Mouse (Mus musculus) forebrain, embryonic 10.5 days (tissue): Measurements from ENCODE around the gene Zfp777. TPM values are rescaled to one million over a fixed set of nuclear protein-coding genes. Genes with fewer than 3 reads are reported as not detected.

Experiments
- DNase-seq: peaks from one replicate; pipeline ENCODE4 v3.0.0-alpha.2; 2017; ENCODE audit warnings: low spot score; ENCODE audit errors: extremely low spot score
- H3K27ac ChIP-seq: fragments of 300-500 bp; sonication (generic); 2 replicates; pipeline ENCODE4 v1.5.1; 2016; ENCODE audit warnings: mild to moderate bottlenecking
- H3K27me3 ChIP-seq: fragments of 300-500 bp; sonication (generic); 2 replicates; pipeline ENCODE4 v1.6.1; 2016; ENCODE audit warnings: mild to moderate bottlenecking; ENCODE audit not compliant: poor library complexity, severe bottlenecking
- H3K36me3 ChIP-seq: fragments of 300-500 bp; sonication (generic); replicated peaks from 2 replicates; pipeline ENCODE4 v1.6.1; 2016; ENCODE audit warnings: mild to moderate bottlenecking, moderate library complexity
- H3K4me1 ChIP-seq: fragments of 300-500 bp; sonication (generic); 2 replicates; pipeline ENCODE4 v1.6.1; 2016
- H3K4me3 ChIP-seq: fragments of 300-500 bp; sonication (generic); 2 replicates; pipeline ENCODE4 v1.5.1; 2016; ENCODE audit warnings: mild to moderate bottlenecking, moderate library complexity
- H3K9me3 ChIP-seq: fragments of 300-500 bp; sonication (generic); 2 replicates; pipeline ENCODE4 v1.6.1; 2016; ENCODE audit warnings: mild to moderate bottlenecking, moderate library complexity
- WGBS: fragments of 180-500 bp; shearing (Covaris S2); methylation state at CpG from one replicate; pipeline ENCODE4 v1.1.7; 2016; 5-methylcytosine and 5-hydroxymethylcytosine counted together
- microRNA-seq: library from miRNA; unstranded; fragments of <30 nt; microRNA quantifications from one replicate; pipeline ENCODE4, GENCODE M21; 2017
- polyA plus RNA-seq: library from polyadenylated mRNA; unstranded; fragments of >200 nt; fragmentation: Nextera tagmentation; extraction: Ambion mirVana; gene quantifications from 2 replicates; pipeline ENCODE4 v1.2.1, GENCODE M21; 2016

Zfp777 gene
- polyA plus RNA-seq, 1 experiment from 2014 or later, result 10.0 TPM

GRCm38 (mm10) chr6:48021678-48022077 lies 27.0 kb downstream of the Zfp777 start:
- Histone ChIP-seq H3K9me3 (peaks cover 17% of the 10 kb centered on the region), H3K36me3 (peaks cover 57% of the 10 kb centered on the region), H3K27me3 (peaks cover 16% of the 10 kb centered on the region)

GRCm38 (mm10) chr6:48020006-48020405 lies 28.7 kb downstream of the Zfp777 start:
- peaks cover 40% of the 10 kb centered on the region for H3K36me3 ChIP-seq
- 65% methylated on average over 2 of the region's 2 CpGs for WGBS
- peaks cover 21% of the 10 kb centered on the region for H3K4me1 ChIP-seq
- no peak overlapping the region for H3K27ac ChIP-seq
- no peak overlapping the region for H3K4me3 ChIP-seq
- peaks cover 10% of the 10 kb centered on the region for H3K9me3 ChIP-seq
- H3K27me3 ChIP-seq, result peaks cover 9% of the 10 kb centered on the region
- DNase-seq, result no peak

More at GRCm38 (mm10) chr6:48021678-48022077, 27.0 kb downstream of the Zfp777 start:
- Histone ChIP-seq H3K4me1 (peaks cover 13% of the 10 kb centered on the region), H3K27ac (no peak overlapping the region), H3K4me3 (no peak overlapping the region)
- no peak for DNase-seq
- WGBS, result 81% methylated on average over 1 of the region's 1 CpGs

- Histone ChIP-seq H3K9me3 (no peaks in the 10 kb centered on the region), H3K4me3 (no peak overlapping the region), H3K4me1 (peaks cover 14% of the 10 kb centered on the region), H3K27me3 (no peaks in the 10 kb centered on the region), H3K36me3 (peaks cover 10% of the 10 kb centered on the region; the same call in 1 of the 2 replicates), H3K27ac (0 out of 2 replicates have a peak overlapping the region, but pooled peaks have one; percentile 85)
- no peak for DNase-seq
- 93% methylated on average over 9 of the region's 9 CpGs for WGBS
Observed at GRCm38 (mm10) chr6:48016841-48017240, 31.9 kb downstream of the Zfp777 start.

- Histone ChIP-seq H3K27me3 (no peaks in the 10 kb centered on the region), H3K36me3 (0 out of 2 replicates have a peak, but pooled peaks cover 7% of the 10 kb centered on the region), H3K4me3 (peak overlapping the region; percentile 55), H3K4me1 (peaks cover 14% of the 10 kb centered on the region), H3K27ac (peak overlapping the region; percentile 85), H3K9me3 (no peaks in the 10 kb centered on the region)
- peak; percentile 78 for DNase-seq
- under 1% methylated on average over 23 of the region's 24 CpGs for WGBS
Observed at GRCm38 (mm10) chr6:48016090-48016521, 32.6 kb downstream of the Zfp777 start.

GRCm38 (mm10) chr6:48010727-48011126 lies 38.0 kb downstream of the Zfp777 start:
- H3K27me3 ChIP-seq, result no peaks in the 10 kb centered on the region
- no peaks in the 10 kb centered on the region for H3K9me3 ChIP-seq
- no peak overlapping the region for H3K27ac ChIP-seq
- H3K4me3 ChIP-seq, result no peak overlapping the region
- H3K4me1 ChIP-seq, result peaks cover 4% of the 10 kb centered on the region
- 75% methylated on average over 8 of the region's 8 CpGs for WGBS
- H3K36me3 ChIP-seq, result no peaks in the 10 kb centered on the region
- no peak for DNase-seq

GRCm38 (mm10) chr6:47995661-47996060 lies 53.0 kb downstream of the Zfp777 start:
- Histone ChIP-seq H3K4me1 (no peaks in the 10 kb centered on the region), H3K36me3 (no peaks in the 10 kb centered on the region), H3K9me3 (no peaks in the 10 kb centered on the region), H3K4me3 (no peak overlapping the region), H3K27ac (no peak overlapping the region), H3K27me3 (no peaks in the 10 kb centered on the region)
- WGBS, result 91% methylated on average over 9 of the region's 9 CpGs
- DNase-seq, result no peak

GRCm38 (mm10) chr6:47983936-47984335 lies 64.8 kb downstream of the Zfp777 start:
- Histone ChIP-seq H3K27ac (no peak overlapping the region), H3K4me1 (peaks cover 5% of the 10 kb centered on the region), H3K36me3 (no peaks in the 10 kb centered on the region), H3K9me3 (no peaks in the 10 kb centered on the region), H3K27me3 (no peaks in the 10 kb centered on the region), H3K4me3 (no peak overlapping the region)
- 18% methylated on average over 2 of the region's 2 CpGs for WGBS
- no peak for DNase-seq

GRCm38 (mm10) chr6:47978897-47979368 lies 69.8 kb downstream of the Zfp777 start:
- peak; percentile 57 for DNase-seq
- 22% methylated on average over 6 of the region's 6 CpGs for WGBS

GRCm38 (mm10) chr6:47974599-47974998 lies 74.1 kb downstream of the Zfp777 start:
- Histone ChIP-seq H3K4me1 (no peaks in the 10 kb centered on the region), H3K4me3 (no peak overlapping the region), H3K9me3 (no peaks in the 10 kb centered on the region), H3K27me3 (no peaks in the 10 kb centered on the region), H3K27ac (no peak overlapping the region), H3K36me3 (no peaks in the 10 kb centered on the region)
- no peak for DNase-seq
- 96% methylated on average over 1 of the region's 1 CpGs for WGBS

More at GRCm38 (mm10) chr6:47978897-47979368, 69.8 kb downstream of the Zfp777 start:
- Histone ChIP-seq H3K27ac (no peak overlapping the region), H3K36me3 (no peaks in the 10 kb centered on the region), H3K27me3 (no peaks in the 10 kb centered on the region), H3K9me3 (no peaks in the 10 kb centered on the region), H3K4me3 (no peak overlapping the region), H3K4me1 (peaks cover 3% of the 10 kb centered on the region)

Small RNAs within 50 kb of the gene (microRNA-seq; reads per million reads assigned to microRNA genes)
- gene Gm24563, result not detected

Other genes with a start within 250 kb of the Zfp777 start
- gene Pdia4, start 235.5 kb downstream of the Zfp777 start, polyA plus RNA-seq, result 275 and 311 TPM in 2 replicates
- 6.9 and 7.8 TPM in 2 replicates for gene Zfp786, start 218.0 kb downstream of the Zfp777 start, polyA plus RNA-seq
- gene Zfp398, start 213.2 kb downstream of the Zfp777 start, polyA plus RNA-seq, result 8.2 and 8.9 TPM in 2 replicates
- 14.7 and 15.0 TPM in 2 replicates for gene Zfp282, start 171.7 kb downstream of the Zfp777 start, polyA plus RNA-seq
- 19.6 and 20.2 TPM in 2 replicates for gene Zfp212, start 128.4 kb downstream of the Zfp777 start, polyA plus RNA-seq
- gene Zfp956, start 95.5 kb downstream of the Zfp777 start, polyA plus RNA-seq, result 8.0 and 8.5 TPM in 2 replicates
- 19.1 and 19.9 TPM in 2 replicates for gene Zfp746, start 37.7 kb upstream of the Zfp777 start, polyA plus RNA-seq